Mouse (Mus musculus): ENCODE measurements around the gene Gpc6.

DNA sequence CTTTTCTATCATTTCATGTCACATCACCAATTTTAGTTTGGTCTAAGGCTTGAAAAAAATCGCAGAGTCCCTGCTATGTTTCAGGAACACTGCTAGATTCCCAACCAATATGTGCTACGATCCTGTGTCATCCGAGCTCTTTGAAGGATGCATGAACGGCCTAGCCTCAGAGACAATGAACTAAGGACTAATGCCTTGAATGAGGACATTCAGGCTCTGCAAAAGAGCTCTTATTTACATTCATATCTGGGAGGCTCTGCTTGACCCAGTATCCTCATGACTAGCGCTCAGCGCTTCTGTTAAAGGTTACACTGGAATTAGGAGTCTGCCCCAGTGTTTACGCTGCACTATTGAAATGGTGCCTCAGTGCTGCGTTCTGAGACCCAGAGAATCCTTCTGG lies 125.8 kb downstream of the Gpc6 start:
- no peak for TF ChIP-seq POLR2A (IDR thresholded peaks at IDR 0.05; ENCODE audit: insufficient read depth, low read depth, low read length)
- no peak for TF ChIP-seq CTCF (IDR thresholded peaks at IDR 0.05)
- TF ChIP-seq EP300 (IDR thresholded peaks at IDR 0.05; ENCODE audit: insufficient read depth, low read depth, low read length) = no peak
